Mouse (Mus musculus): ENCODE measurements around the gene Prr12. TPM values are rescaled to one million over a fixed set of nuclear protein-coding genes. Genes with fewer than 3 reads are reported as not detected.

Gene Prr12
- total RNA-seq, 2 experiments from 2014 or later: 17.9 to 29.6 TPM

- peak; percentile 92 for DNase-seq
- intact Hi-C loops (cut with DNase I; ENCODE audit: low total_unique reads): no loop called here
Observed at GRCm38 (mm10) chr7:45053931-45054510, 1.3 kb upstream of the Prr12 start.

- intact Hi-C loops (cut with DNase I; ENCODE audit: low total_unique reads): no loop called here
- DNase-seq: peak; percentile 85
Observed at GRCm38 (mm10) chr7:45053117-45053930, 643 bp upstream of the Prr12 start.

DNA sequence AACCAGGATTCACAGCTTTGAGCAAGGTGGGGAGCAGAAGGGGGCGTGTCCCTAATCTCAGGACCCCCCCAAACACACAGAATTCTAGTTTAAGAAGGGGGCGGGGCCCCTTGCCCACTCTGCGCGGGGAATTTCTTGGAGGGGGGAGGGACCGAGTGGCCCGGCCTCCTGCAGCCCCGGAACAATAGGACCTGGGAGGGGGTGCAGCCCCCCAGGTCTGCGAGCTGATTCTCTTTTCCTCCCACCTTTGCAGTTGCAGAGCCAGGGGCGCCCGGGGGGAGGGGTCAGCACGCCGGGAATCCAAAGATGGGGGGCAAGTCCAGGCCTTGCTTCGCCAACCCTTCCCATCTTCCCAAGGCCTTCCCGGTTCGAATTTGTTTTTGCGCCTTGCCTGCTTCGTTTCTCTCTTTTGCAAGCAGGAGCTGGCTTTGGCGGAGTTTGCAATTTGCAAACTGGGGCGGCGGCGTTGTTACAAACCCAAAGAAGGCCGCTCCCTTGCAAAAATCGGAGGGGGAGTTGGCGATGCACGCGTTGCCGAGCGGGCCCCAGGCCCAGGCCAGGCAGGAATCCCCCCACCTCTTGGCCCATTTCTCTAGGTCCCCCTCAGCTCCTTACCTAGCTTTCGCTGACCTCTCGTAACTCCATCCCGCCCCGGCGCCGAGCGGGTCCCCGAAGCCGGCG, 360 bp downstream of the Prr12 start:
- no peak for DNase-seq
- intact Hi-C loops (cut with DNase I; ENCODE audit: low total_unique reads): no loop called here

GRCm38 (mm10) chr7:45051601-45051974, 1.1 kb downstream of the Prr12 start:
- intact Hi-C loops (cut with DNase I; ENCODE audit: low total_unique reads): no loop called here
- DNase-seq: no peak

DNA sequence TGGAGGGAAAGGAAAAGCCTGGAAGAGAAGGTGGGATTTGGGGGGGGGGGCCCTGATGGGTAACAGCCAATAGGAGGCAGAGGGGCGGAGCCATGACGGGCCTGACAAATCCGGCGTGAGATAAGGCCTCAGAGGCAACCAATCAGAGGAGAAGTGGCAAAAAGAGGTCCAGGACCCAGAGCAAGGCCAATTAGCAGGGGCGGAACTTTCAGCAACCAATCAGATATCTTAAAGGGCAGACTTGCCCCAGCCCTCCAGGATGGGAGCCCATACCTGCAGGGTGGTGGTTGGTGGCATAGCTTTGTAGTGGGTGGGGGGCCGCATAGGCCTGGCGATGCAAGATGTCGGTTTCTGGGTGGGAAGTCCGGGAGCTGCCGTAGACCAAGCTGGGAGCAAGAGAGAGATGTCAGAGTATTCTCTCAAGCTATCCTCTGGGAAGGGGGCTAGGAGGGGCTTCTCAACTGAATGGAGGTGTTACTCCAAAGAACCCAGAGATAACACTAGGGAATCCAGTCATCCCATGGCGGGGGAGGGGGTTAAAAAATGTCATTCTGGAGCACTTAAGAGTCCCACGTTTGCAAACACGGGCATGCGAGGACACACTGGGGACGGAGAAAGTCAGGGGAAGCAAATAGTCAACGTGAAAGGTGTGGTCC, 1.6 kb downstream of the Prr12 start:
- peak; percentile 85 for DNase-seq
- intact Hi-C loops (cut with DNase I; ENCODE audit: low total_unique reads): no loop called here

DNA sequence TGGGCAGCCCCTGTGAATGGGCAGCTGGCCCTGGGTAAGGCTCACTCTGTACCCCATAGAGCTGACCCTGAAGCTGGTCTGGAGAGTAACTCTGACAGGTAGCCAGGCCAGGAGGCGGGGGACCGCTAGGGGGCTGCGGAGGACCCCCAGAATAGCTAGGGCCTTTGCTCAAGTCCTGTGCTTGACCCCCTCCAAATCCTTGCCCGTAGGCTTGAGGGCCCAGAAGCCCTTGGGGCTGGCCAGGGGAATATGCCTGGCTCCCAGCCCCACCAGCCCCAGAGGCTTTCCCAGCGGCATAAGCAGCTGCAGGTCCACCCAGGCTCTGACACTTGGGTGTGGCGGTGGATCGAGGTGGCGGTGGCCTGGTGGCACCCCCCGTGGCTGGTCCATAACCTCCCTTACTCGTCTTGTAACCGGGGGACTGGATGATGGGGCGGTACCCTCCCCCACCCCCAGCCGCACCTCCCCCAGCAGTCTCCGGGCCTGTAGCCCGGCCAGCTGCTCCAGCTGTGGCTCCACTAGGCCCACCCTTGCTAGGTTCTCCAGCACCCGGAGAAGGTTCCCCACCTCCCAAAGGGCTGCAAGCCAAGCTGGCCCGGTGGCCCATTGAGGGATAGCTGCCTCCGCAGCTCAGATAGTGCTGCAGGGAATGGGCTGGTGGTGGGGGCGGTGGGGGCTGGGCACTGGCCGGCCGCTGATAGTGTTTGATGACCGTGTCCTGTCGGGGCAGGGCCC, 3.6 kb downstream of the Prr12 start:
- intact Hi-C loops (cut with DNase I; ENCODE audit: low total_unique reads): no loop called here
- peak; percentile 70 for DNase-seq

DNA sequence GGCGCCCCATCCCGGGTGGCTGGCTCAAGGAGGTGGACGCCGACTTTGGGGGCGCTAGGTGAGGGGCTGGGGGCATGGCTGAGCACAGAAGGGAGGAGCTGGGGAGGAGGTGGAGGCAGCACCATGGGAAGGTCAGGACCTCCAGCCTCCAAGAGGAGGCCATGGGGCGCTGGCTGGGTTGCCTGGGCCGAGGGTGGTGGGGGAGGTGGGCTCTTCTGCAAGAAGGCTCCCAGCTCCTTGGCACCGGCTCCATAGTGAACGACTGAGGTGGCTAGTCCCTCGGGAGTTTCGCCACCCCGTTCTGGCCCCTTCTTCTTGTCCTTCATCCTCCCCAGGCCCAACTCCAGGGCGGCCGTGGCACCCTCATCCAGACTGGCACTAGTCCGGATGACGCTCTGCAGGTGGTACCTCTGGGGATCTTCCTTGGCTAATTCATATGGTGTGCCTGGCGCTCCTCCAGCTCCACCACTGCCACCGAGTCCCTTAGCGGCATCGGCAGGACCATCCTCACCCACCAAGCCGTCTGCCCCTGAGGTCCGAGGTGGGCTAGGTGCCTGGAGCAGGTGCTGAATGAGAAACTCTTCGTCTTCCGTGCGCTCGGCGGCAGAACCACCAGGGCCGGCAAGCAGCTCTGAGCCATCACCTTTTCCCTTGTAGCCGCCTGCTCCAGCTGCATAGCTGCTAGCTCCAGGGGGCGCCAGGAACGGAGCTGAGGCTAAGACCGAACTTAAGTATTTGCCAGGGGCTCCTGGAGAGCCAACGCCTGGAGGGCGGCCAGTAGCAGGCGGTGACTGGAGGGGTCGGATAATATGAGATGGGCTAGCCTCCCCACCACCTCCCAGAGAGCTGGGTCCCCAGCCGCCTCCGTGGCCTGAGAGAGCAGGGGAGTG, 4.4 kb downstream of the Prr12 start:
- DNase-seq: no peak
- intact Hi-C loops (cut with DNase I; ENCODE audit: low total_unique reads): no loop called here

GRCm38 (mm10) chr7:45047491-45047890, 5.2 kb downstream of the Prr12 start:
- intact Hi-C loops (cut with DNase I; ENCODE audit: low total_unique reads): no loop called here
- no peak for DNase-seq

- intact Hi-C loops (cut with DNase I; ENCODE audit: low total_unique reads): no loop called here
- DNase-seq: no peak
Observed at GRCm38 (mm10) chr7:45046853-45047350, 5.8 kb downstream of the Prr12 start.

DNA sequence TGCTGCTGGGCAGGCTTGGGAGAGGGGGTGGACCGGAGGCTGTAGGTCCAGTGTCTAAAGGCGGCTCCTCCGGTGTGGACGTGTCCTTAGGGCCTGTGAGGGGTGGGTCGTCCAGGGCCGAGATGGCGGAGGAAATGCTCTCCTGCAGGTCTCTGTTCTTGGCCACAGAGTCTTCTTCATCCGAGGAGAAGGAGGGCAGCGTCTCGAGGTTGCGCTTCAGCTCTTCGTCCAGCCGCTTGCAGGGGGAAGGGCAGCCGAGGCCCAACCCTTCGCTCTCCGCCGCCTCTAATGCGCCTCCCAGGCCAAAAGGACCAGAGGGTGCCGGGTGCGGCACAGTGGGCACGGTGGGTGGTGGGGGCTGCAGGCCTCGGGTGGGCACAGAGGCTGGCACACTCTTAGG, 6.9 kb downstream of the Prr12 start:
- DNase-seq: no peak
- intact Hi-C loops (cut with DNase I; ENCODE audit: low total_unique reads): no loop called here

DNA sequence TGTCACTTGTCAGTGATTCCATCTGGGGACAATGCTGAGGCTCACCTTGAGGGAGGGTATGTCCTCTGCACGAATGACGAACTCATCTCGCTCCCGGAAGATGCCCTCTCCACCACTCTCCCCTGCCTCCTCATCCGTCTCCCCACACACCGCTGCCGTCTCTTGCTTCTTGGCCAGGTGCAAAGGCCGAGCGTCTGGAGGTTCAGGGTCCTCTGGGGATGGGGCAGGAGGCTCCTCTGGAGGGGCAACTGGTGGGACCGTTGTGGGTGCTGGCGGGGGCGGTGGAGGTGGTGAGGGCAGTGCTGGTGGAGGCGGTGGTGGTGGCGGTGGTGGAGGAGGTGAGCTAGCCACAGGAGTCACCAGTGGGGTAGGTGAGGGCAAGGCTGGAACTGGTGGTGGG, 9.4 kb downstream of the Prr12 start:
- intact Hi-C loops (cut with DNase I; ENCODE audit: low total_unique reads): no loop called here
- no peak for DNase-seq

DNA sequence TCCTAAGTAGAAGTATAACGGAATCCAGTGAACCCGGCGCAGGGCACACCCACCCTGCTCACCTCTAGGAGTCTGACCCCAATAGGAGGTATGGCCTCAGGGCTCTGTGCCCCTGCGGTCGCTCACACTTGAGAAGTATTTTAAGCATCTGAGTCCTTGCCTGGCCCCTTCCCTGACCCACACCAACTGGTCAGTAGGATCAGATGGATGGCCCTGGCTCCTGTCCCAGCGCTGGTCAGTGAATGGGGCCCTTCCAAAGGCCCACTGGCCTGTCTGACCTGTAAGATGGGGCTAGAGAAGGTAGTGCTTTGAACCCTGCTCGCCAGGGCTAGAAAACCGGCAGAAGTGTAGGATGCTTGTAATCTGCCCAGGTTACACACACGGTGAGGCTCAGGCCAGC, 11.8 kb downstream of the Prr12 start:
- peak; percentile 68 for DNase-seq
- intact Hi-C loops (cut with DNase I; ENCODE audit: low total_unique reads): no loop called here

- intact Hi-C loops (cut with DNase I; ENCODE audit: low total_unique reads): no loop called here
- no peak for DNase-seq
Observed at GRCm38 (mm10) chr7:45038411-45038810, 14.3 kb downstream of the Prr12 start.

DNA sequence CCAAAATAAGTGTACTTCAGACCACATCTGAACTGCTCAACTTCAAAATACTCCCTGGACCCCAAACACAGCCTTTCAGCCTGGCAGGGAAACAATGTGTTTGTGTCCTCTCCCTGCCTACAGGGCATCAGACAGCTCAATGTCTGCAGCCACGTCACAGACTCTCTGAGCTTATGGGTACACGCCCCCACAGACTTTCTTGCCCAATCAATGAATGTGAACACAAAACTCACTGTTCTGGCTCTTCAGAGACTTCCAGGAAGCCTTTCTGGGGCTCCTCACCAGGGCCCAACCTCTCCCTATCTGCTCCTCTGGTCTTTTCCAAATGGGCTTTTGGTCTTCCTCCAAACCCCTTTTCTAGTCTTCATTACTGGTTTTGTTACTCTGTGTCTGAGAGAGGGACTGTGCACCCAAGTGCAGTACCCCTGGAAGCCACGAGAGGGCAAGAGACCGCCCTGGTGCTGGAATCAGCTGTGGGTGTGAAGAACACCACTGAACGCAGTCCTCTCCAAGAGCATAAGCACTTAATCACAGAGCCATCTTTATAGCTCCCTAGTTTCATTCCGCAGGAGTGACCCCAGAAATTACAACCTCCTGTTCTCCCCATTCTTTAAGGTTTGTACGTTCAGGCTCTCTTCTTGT, 14.8 kb downstream of the Prr12 start:
- intact Hi-C loops (cut with DNase I; ENCODE audit: low total_unique reads): no loop called here
- DNase-seq: peak; percentile 62

DNA sequence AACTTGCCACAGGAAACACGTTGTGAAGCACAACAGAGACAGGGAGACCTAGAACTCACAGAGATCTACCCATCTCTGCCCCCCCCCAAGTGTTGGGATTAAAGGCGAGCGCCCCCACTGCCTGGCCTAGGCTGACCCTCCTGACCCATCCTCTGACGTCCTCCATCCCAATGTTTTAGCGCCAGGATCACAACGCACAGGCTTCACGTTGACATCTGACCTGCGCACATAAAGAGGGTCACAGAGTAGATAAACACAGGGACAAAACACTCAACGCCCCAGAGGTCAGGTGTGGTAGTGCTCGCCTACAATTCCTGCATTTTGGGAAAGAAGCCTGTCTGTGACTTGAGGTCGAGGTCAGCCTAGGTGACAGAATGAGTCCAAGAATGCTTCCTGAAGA, 16.0 kb downstream of the Prr12 start:
- intact Hi-C loops (cut with DNase I; ENCODE audit: low total_unique reads): no loop called here
- DNase-seq: no peak

DNA sequence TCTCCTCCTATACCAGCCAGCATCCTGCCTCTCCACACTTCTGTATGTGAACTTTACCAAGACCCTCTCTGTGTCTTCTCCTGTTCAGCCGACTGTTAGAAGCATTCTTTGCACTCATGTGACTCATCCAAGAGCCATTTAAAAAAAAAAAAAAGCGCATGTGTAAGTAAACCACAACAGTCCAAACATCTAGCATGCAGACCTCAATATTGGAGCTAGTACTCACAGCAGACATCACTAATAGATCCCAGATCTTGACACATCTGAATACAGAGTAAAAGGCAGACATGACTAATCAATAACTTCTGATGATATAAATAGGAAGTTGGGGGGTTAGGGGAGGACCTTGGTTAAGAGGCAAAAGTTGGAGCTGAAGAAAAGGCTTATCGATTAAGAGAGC, 17.1 kb downstream of the Prr12 start:
- DNase-seq: no peak

DNA sequence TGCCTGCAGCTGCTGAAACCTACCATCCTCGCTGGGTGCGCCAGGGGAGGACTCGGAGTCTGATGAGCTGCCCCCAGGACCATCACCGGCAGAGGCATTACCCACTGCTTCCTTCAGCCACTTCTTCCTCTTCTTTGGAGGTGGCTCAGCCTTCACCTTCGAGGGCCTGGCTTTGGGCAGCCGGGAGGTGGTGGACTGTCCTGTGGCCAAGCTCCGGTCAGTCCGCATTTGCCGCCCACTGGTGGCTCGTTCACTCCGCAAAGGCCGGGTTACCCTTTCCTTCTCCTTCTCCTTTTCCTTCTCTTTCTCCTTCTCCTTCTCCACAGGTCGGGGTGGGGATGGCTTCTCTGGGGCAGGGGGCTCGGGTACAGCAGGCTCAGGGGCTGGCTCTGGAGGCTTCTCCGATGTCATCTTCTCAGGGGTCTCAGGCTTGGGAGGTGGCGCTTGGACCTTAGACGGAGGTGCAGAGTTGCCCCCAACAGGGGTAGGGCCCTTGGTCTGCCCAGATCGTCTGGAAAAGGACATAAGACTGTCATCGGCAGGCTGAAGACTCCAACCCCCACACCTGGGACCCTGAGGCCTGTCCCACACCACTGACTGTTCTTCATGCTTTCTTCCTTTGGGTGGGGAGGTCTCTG, 18.8 kb downstream of the Prr12 start:
- no peak for DNase-seq
- intact Hi-C loops (cut with DNase I; ENCODE audit: low total_unique reads): no loop called here

More for the DNA sequence above, 17.1 kb downstream of the Prr12 start:
- intact Hi-C loops (cut with DNase I; ENCODE audit: low total_unique reads): no loop called here

DNA sequence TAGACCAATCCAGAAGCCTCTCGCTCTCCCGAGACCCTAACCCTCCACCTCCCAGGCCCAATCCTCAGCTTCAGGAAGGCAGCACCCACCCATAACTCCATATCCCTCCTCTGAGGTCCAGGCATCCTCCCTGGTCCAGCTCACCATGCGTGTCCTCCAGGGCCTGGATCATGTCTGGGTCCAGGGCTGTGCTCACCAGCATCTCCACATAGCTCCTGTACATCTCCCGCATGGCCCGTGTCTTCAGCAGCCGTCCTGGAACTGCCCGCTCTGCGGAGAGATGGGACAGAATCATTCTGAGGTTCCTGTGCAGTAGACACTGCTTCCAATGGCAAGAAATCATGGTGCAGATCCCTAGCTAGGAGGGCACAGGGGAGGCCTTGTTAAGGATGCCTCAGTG, 21.8 kb downstream of the Prr12 start:
- intact Hi-C loops (cut with DNase I; ENCODE audit: low total_unique reads): no loop called here
- no peak for DNase-seq

Measured in gastrocnemius, postnatal 14 days (tissue).